Mouse (Mus musculus): Measurements from ENCODE around the gene Hfe. TPM values are rescaled to one million over a fixed set of nuclear protein-coding genes. Genes with fewer than 3 reads are reported as not detected.
"Not testable (repeated sequence)": the region's sequence is repeated elsewhere in the genome, so short reads cannot be mapped to it uniquely, and the experiment has no call there.

Gene Hfe
- polyA plus RNA-seq, 1 experiment from 2014 or later, result 3.5 TPM

DNA sequence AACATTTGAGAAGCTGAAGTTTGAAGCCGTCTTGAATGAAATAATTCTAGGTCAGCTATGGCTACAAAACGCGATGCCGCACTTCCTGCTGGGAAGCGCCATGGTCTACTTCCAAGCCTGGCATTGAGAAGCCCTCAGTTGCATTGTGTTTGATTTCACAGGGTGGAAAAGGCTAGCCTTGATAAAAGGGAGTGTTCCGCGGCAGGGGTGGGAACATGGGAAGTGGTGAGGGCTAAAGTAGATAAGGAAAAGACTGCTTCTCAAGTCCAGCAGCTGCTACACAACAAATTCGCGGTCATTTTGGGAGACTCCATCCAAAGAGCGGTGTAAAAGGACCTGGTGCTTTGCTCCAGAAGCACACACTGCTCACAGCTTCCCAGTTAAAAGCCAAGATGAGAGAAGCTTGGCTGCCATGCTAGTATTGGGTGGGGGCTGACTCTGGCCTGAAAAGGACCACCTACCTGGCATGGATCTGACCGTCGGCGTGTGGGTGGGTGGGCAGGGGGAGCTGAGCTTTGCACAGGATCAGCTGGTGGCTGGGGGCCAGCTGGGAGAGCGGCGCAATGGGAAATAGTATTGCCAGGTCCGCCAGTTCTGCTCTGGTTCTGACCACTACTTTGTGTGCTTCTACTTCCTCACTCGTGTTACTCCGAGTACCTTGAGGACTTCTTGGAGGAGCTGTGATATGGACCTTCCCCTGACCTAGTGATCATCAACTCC lies 18.0 kb upstream of the Hfe start:
- DNase-seq (ENCODE audit: low spot score) (no peak), ATAC-seq (no peak)
- Histone ChIP-seq H3K9ac (ENCODE audit: low read length) (no peak overlapping the region), H3K27me3 (replicated peaks; ENCODE audit: control insufficient read depth, insufficient read depth, low read length) (no peaks in the 10 kb centered on the region), H3K4me3 (ENCODE audit: low read depth, low read length) (no peak overlapping the region), H3K27ac (ENCODE audit: low read depth, low read length) (no peak overlapping the region; the same call in 1 of the 2 replicates), H3K9me3 (replicated peaks; ENCODE audit: control insufficient read depth, low read length) (no peaks in the 10 kb centered on the region), H3K4me1 (ENCODE audit: control insufficient read depth, insufficient read depth, low read length) (no peaks in the 10 kb centered on the region), H3K36me3 (ENCODE audit: control insufficient read depth, insufficient read depth, low read length) (no peaks in the 10 kb centered on the region), H3K4me2 (ENCODE audit: low read length) (no peak overlapping the region)
- 90% methylated on average over 18 of the region's 18 CpGs for WGBS

DNA sequence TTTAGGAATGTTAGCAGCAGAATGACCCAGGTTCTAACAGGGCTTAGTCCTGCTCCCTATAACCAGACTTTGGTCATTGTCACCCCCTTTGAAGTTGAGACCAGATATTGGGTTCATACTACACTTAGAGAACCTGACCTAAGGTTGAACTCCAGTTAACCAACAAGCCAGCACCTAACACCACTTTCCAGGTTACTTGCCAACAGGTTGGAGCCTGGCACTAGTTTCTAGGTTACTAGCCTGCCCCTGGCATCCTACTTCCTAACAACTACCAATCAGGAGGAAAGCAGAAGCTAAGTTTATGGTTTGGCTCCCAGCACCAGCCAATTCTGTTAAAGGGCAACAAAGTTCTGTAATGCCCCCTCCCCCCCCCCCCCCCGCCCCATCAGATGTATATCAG lies 14.6 kb upstream of the Hfe start:
- Histone ChIP-seq H3K4me3 (ENCODE audit: low read depth, low read length) (no peak overlapping the region), H3K27me3 (replicated peaks; ENCODE audit: control insufficient read depth, insufficient read depth, low read length) (no peaks in the 10 kb centered on the region), H3K9ac (ENCODE audit: low read length) (no peak overlapping the region), H3K4me1 (ENCODE audit: control insufficient read depth, insufficient read depth, low read length) (no peaks in the 10 kb centered on the region), H3K9me3 (replicated peaks; ENCODE audit: control insufficient read depth, low read length) (no peaks in the 10 kb centered on the region), H3K4me2 (ENCODE audit: low read length) (no peak overlapping the region), H3K36me3 (ENCODE audit: control insufficient read depth, insufficient read depth, low read length) (no peaks in the 10 kb centered on the region), H3K27ac (ENCODE audit: low read depth, low read length) (no peak overlapping the region)
- no peak for DNase-seq (ENCODE audit: low spot score)
- no peak for ATAC-seq
- WGBS, result 20% methylated on average over 1 of the region's 1 CpGs

DNA sequence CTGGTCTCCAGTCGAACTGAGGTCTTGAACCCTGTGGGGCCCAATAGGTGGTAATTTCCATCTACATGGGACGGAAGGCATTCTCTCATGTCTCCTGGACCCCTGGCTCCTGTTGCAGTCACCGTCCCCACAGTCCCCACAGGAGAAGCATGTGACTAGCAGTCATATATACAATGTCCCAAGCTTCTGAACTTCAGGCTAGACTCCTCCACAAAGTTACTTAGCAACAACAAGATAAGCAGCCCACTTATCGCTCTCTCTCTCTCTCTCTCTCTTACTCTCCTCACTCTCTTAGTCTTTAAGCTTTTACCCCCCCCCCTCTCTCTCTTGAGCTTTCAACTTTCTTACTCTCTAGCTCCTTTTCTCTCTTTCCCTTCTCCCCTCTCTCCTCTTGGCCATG lies 13.6 kb upstream of the Hfe start:
- WGBS, result 92% methylated on average over 4 of the region's 4 CpGs
- H3K27ac ChIP-seq (ENCODE audit: low read depth, low read length), result no peak overlapping the region
- no peaks in the 10 kb centered on the region for H3K9me3 ChIP-seq (replicated peaks; ENCODE audit: control insufficient read depth, low read length)
- H3K27me3 ChIP-seq (replicated peaks; ENCODE audit: control insufficient read depth, insufficient read depth, low read length), result no peaks in the 10 kb centered on the region
- no peak overlapping the region for H3K4me2 ChIP-seq (ENCODE audit: low read length)
- no peak for ATAC-seq
- no peaks in the 10 kb centered on the region for H3K4me1 ChIP-seq (ENCODE audit: control insufficient read depth, insufficient read depth, low read length)
- H3K36me3 ChIP-seq (ENCODE audit: control insufficient read depth, insufficient read depth, low read length), result no peaks in the 10 kb centered on the region
- no peak for DNase-seq (ENCODE audit: low spot score)
- H3K4me3 ChIP-seq (ENCODE audit: low read depth, low read length), result no peak overlapping the region
- H3K9ac ChIP-seq (ENCODE audit: low read length), result no peak overlapping the region

DNA sequence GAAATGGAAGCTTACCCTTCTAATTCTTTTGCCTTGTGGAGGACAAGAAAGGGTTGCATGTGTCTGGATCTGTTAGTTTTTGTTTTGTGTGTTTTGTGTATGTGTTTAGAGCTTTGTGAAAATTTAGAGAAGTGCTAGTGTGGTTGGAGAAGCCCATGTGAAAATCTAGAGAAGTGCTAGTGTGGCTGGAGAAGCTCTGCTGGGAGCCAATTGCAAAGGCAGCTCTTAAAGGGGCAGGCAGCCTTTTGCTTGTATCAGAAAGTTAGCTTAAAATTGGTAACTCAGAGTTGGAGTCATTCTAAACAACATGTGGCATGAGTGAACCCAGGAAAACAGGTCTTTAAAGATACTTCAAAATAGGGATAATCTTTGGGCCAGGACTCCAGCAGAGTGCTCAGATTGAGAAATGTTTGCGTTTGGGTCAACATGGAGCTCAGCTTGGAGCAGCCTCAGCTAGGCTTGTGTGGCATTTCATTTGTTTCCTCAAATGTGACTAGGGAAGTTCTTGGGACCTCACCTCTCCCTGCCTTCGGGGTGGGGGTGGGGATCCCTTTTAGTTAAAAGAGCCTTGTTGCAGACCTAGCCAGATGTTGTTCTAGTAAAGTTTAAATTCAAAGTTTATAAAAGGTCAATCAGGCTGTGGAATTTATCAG lies 7.1 kb upstream of the Hfe start:
- 16% methylated on average over 2 of the region's 2 CpGs for WGBS
- H3K27ac ChIP-seq (ENCODE audit: low read depth, low read length); H3K4me3 ChIP-seq (ENCODE audit: low read depth, low read length); H3K9ac ChIP-seq (ENCODE audit: low read length); ATAC-seq; H3K4me1 ChIP-seq (ENCODE audit: control insufficient read depth, insufficient read depth, low read length); H3K27me3 ChIP-seq (replicated peaks; ENCODE audit: control insufficient read depth, insufficient read depth, low read length); DNase-seq (ENCODE audit: low spot score); H3K36me3 ChIP-seq (ENCODE audit: control insufficient read depth, insufficient read depth, low read length); H3K4me2 ChIP-seq (ENCODE audit: low read length); H3K9me3 ChIP-seq (replicated peaks; ENCODE audit: control insufficient read depth, low read length): not testable (repeated sequence)

DNA sequence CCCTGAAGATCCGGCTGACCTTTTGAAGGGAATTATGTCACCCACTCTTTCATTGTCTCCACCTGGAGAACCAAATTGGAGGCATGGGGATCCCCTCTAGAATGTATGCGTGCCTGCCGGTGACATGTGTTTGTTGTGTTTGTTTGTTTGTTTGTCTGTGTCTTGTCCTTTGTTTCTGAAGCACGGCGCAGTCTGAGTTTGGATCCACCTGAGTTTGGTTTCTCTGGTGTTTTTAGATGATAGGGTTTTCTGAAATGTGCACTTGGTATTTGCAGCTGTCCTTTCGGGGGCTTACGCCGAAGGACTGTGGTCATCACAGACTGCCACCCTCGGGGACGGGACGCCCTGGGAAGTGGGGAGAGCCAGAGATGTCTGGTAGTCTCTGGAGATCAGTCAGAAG lies 6.5 kb upstream of the Hfe start:
- no peaks in the 10 kb centered on the region for H3K27me3 ChIP-seq (replicated peaks; ENCODE audit: control insufficient read depth, insufficient read depth, low read length)
- H3K9me3 ChIP-seq (replicated peaks; ENCODE audit: control insufficient read depth, low read length), result no peaks in the 10 kb centered on the region
- H3K9ac ChIP-seq (ENCODE audit: low read length), result no peak overlapping the region
- ATAC-seq (no peak), DNase-seq (ENCODE audit: low spot score) (no peak)
- no peak overlapping the region for H3K4me2 ChIP-seq (ENCODE audit: low read length)
- no peaks in the 10 kb centered on the region for H3K4me1 ChIP-seq (ENCODE audit: control insufficient read depth, insufficient read depth, low read length)
- 61% methylated on average over 11 of the region's 11 CpGs for WGBS
- H3K27ac ChIP-seq (ENCODE audit: low read depth, low read length), result no peak overlapping the region
- H3K4me3 ChIP-seq (ENCODE audit: low read depth, low read length), result no peak overlapping the region
- H3K36me3 ChIP-seq (ENCODE audit: control insufficient read depth, insufficient read depth, low read length), result no peaks in the 10 kb centered on the region

DNA sequence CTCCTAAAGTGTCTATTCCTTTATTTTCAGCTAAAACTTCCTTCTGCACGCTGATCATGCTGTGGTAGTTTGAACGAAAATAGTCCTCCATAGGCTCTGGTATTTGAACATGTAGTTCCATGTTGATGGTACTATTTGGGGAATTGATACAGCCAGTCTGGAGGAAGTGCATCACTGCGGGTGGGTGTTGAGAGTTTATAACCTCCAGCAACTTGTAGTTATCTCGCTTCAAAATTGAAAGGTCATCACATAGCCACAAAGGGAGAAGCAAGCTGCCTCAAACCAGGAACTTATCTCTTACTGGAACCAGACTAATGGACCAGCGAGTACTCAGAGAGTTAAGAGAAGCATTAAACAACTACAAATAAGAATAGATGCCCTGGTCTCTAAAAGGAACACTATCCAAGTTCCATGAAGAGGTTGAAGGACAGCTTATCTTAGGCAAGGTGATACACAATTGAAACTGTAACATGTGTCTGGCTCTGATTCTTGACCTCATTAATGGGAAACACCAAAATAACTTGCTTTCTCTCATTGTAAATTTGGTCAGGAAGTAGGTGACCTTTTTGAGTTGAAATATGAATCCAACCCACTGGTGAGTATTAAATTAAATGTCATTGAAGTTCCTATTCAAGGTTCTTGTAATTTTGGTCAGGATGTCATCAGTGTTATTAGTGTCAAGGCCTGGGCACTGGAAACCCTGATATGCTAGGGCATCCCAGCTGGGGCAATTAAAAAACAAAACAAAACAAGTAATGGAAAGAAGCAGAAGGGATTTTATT lies 5.8 kb upstream of the Hfe start:
- H3K36me3 ChIP-seq (ENCODE audit: control insufficient read depth, insufficient read depth, low read length), result no peaks in the 10 kb centered on the region
- no peak overlapping the region for H3K9ac ChIP-seq (ENCODE audit: low read length)
- H3K27ac ChIP-seq (ENCODE audit: low read depth, low read length), result no peak overlapping the region
- no peak overlapping the region for H3K4me3 ChIP-seq (ENCODE audit: low read depth, low read length)
- no peaks in the 10 kb centered on the region for H3K27me3 ChIP-seq (replicated peaks; ENCODE audit: control insufficient read depth, insufficient read depth, low read length)
- ATAC-seq (no peak), DNase-seq (ENCODE audit: low spot score) (no peak)
- no peaks in the 10 kb centered on the region for H3K4me1 ChIP-seq (ENCODE audit: control insufficient read depth, insufficient read depth, low read length)
- H3K9me3 ChIP-seq (replicated peaks; ENCODE audit: control insufficient read depth, low read length), result no peaks in the 10 kb centered on the region
- no peak overlapping the region for H3K4me2 ChIP-seq (ENCODE audit: low read length)
- WGBS, result 86% methylated on average over 5 of the region's 5 CpGs

DNA sequence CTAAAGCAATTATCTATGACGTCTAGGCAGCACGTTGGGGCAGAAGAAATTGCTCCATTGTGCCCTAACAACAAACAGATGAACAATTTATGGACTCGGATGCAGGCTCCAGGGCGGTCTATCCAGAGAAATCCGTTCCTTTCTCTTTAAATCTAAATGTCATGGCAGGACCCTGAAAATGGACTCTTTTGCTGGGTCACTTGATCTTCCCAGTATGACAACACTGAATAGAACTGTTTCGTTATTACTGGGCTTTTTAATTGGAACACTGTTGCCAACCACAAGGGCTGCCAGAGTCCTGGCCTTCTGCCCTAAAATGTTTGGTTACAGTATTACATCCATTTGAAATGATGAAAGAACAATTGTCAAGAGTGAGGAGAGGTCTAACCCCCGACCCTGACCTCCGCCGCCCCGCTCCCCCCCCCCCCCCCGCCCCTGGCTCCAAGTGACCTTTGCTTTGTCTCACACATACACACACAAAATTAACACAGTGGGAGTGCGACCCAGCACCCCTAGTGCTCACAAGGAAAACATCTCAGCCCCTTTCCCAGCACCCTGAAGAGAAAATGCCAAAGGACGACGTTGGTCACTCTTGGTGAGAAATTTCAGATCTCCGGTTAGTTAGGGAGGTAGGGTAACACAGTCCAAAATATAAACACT lies 810 bp downstream of the Hfe start:
- DNase-seq (ENCODE audit: low spot score) (peak; percentile 44), ATAC-seq (no peak)
- 25% methylated on average over 15 of the region's 15 CpGs for WGBS
- Histone ChIP-seq H3K4me3 (ENCODE audit: low read depth, low read length) (peak overlapping the region; percentile 20), H3K4me1 (ENCODE audit: control insufficient read depth, insufficient read depth, low read length) (peaks cover 11% of the 10 kb centered on the region; the same call in 1 of the 2 replicates), H3K9ac (ENCODE audit: low read length) (peak overlapping the region; percentile 54), H3K4me2 (ENCODE audit: low read length) (peak overlapping the region; percentile 52), H3K9me3 (replicated peaks; ENCODE audit: control insufficient read depth, low read length) (no peaks in the 10 kb centered on the region), H3K27me3 (replicated peaks; ENCODE audit: control insufficient read depth, insufficient read depth, low read length) (no peaks in the 10 kb centered on the region), H3K27ac (ENCODE audit: low read depth, low read length) (no peak overlapping the region), H3K36me3 (ENCODE audit: control insufficient read depth, insufficient read depth, low read length) (no peaks in the 10 kb centered on the region)

DNA sequence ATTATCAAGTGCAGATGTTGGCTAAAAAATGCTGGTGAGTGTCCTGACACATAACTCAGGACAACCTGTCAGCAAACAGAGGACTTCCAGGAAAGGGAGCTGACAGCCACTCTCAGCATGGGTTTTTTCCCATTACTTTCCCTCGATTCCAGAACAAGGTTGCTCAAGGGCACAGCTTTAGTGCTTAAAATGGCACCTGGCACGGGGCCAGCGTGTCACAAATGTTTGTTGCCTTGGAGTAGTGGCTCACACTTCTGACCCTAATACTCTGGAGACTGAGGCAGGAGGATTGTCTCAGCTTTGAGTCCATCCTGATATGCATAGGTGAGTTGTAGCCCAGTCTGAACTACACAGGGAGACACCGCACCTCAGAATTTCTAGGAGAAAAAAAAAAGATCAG lies 2.0 kb downstream of the Hfe start:
- ATAC-seq, result no peak
- Histone ChIP-seq H3K4me3 (ENCODE audit: low read depth, low read length) (no peak overlapping the region), H3K9me3 (replicated peaks; ENCODE audit: control insufficient read depth, low read length) (no peaks in the 10 kb centered on the region), H3K27ac (ENCODE audit: low read depth, low read length) (no peak overlapping the region), H3K4me1 (ENCODE audit: control insufficient read depth, insufficient read depth, low read length) (peaks cover 11% of the 10 kb centered on the region; the same call in 1 of the 2 replicates), H3K27me3 (replicated peaks; ENCODE audit: control insufficient read depth, insufficient read depth, low read length) (no peaks in the 10 kb centered on the region), H3K9ac (ENCODE audit: low read length) (no peak overlapping the region), H3K4me2 (ENCODE audit: low read length) (no peak overlapping the region), H3K36me3 (ENCODE audit: control insufficient read depth, insufficient read depth, low read length) (no peaks in the 10 kb centered on the region)
- WGBS, result 71% methylated on average over 4 of the region's 4 CpGs
- no peak for DNase-seq (ENCODE audit: low spot score)

All from forebrain, embryonic 14.5 days (tissue).